Comparison of ENCODE assay signal across 11 mouse cellular contexts in genomic region chr13:97928135-97928497, GRCm38 (mm10).
DNase-seq lines count a peak whose midpoint lies in the region; ATAC-seq lines count a peak whose summit lies in the region.
"Had no signal": no experiment of that assay in that cellular context is flagged by ENCODE, and none has a peak within 500 bp of the region (broad histone marks: within the 10 kb centered on the region; RNA-seq: fewer than 3 reads in every experiment).

No protein-coding gene starts in this region.

- H3K9me3 ChIP-seq in lung, embryonic 16.5 days (ENCODE audit: control insufficient read depth, low read length): no peaks in the 10 kb centered on the region
- H3K9me3 ChIP-seq: G1E had no signal

- H3K4me1 ChIP-seq in lung, embryonic 16.5 days (replicated peaks; ENCODE audit: control insufficient read depth, insufficient read depth, low read length): peaks cover 19% of the 10 kb centered on the region

- WGBS in lung, embryonic 16.5 days: 24% methylated on average over 8 of the region's 8 CpGs

- peak; percentile 36; the same call in 1 of the 2 replicates for ATAC-seq in lung, embryonic 16.5 days (ENCODE audit: low read depth)
- ATAC-seq: midbrain, embryonic 16.5 days had no signal

- no peaks in the 10 kb centered on the region for H3K27me3 ChIP-seq in lung, embryonic 16.5 days (ENCODE audit: control insufficient read depth, insufficient read depth, low read depth, low read length)

- no peak overlapping the region for H3K27ac ChIP-seq in lung, embryonic 16.5 days (ENCODE audit: low read length)
- H3K27ac ChIP-seq: left cerebral cortex, adult 2 months had no signal

- H3K4me2 ChIP-seq in lung, embryonic 16.5 days (ENCODE audit: low read depth, low read length): peak overlapping the region; percentile 48

- no peak overlapping the region for H3K9ac ChIP-seq in lung, embryonic 16.5 days (ENCODE audit: low read length)

- intact Hi-C loops in left cerebral cortex, postnatal 36 days (cut with DNase I): no loop called here

- 0 out of 2 replicates have a peak, but pooled peaks cover 2% of the 10 kb centered on the region for H3K36me3 ChIP-seq in lung, embryonic 16.5 days (ENCODE audit: control insufficient read depth, insufficient read depth, low read length)
- H3K36me3 ChIP-seq: G1E had no signal

- DNase-seq in lung, adult 18-20 months: no peak
- peak; percentile 54 for DNase-seq in embryo, embryonic 11.5 days (ENCODE audit: low read depth, low spot score)
- DNase-seq in kidney, postnatal 4 days: peak; percentile 41 to 67
- peak; percentile 50 for DNase-seq in yolk sac, embryonic 10.5 days (ENCODE audit: low spot score)
- no peak for DNase-seq in cerebellum, postnatal 36 days
- DNase-seq in left cerebral cortex, postnatal 36 days (ENCODE audit: low spot score in 2 of 2): no peak
- DNase-seq: cerebellum, adult 2 months had no signal

- peak overlapping the region; percentile 1; the same call in 1 of the 2 replicates for H3K4me3 ChIP-seq in lung, embryonic 16.5 days (ENCODE audit: low read length)
- H3K4me3 ChIP-seq: left cerebral cortex, adult 2 months had no signal

Comparison
In these comparisons a context has a peak if more than half of its experiments do, and no peak if none do; other contexts are left out.
1. DNase-seq: peak in embryo, embryonic 11.5 days (single experiment), kidney, postnatal 4 days (2 of 2) and yolk sac, embryonic 10.5 days (single experiment); none in lung, adult 18-20 months (0 of 2), cerebellum, postnatal 36 days (0 of 2) and left cerebral cortex, postnatal 36 days (0 of 2).